In the genomic region with DNA sequence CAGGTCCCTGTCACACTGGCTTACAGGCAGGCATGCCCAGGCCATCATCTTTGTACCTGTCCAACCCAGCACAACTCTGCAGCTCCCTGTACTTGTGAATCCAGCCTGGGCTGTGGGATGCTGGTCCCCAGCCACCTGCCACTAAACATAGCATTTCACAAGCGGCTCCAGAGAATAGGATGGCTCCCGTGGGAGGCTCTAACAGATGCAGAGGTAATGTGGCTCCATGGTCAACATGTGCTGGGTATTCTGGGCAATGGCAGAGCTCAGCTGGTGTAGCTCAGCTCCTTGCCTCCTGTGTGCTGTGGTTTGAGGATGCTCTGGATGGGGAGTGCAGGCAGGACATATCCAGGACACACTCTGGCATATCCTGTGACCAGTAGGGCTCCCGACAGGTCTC, we compare ENCODE assay signal across 25 mouse cellular contexts. TPM values are rescaled to one million over a fixed set of nuclear protein-coding genes. Genes with fewer than 3 reads are reported as not detected.
DNase-seq lines count a peak whose midpoint lies in the region; ATAC-seq lines count a peak whose summit lies in the region.
"Had no signal": no experiment of that assay in that cellular context is flagged by ENCODE, and none has a peak within 500 bp of the region (broad histone marks: within the 10 kb centered on the region; RNA-seq: fewer than 3 reads in every experiment).

No protein-coding gene starts in this region.

- ATAC-seq in embryonic facial prominence, embryonic 14.5 days (ENCODE audit: low read depth): peak; percentile 19; the same call in 1 of the 2 replicates
- no peak for ATAC-seq in kidney, embryonic 14.5 days (ENCODE audit: low FRiP score, low TSS enrichment)
- peak; percentile 41; the same call in 1 of the 2 replicates for ATAC-seq in neural tube, embryonic 13.5 days (ENCODE audit: low read depth)
- no peak for ATAC-seq in neural tube, embryonic 15.5 days (ENCODE audit: low FRiP score)
- ATAC-seq: CD4-positive, CD25-positive, alpha-beta regulatory T cell, adult 4 months had no signal

- no peak for DNase-seq in embryonic facial prominence, embryonic 14.5 days (ENCODE audit: low spot score)
- DNase-seq in embryonic facial prominence, embryonic 10.5 days (ENCODE audit: low spot score): no peak
- no peak for DNase-seq in kidney, postnatal 36 days
- DNase-seq in right cerebral cortex, postnatal 36 days (ENCODE audit: low spot score in 2 of 2): peak; percentile 21 to 23
- DNase-seq in right cerebral cortex, postnatal 10 days (ENCODE audit: low spot score in 2 of 2): no peak
- DNase-seq: adrenal gland, adult 8-10 months; adrenal gland, postnatal 36 days; B cell, adult 2 months; cerebellum, adult 11 months; cerebellum, adult 8-10 months; cerebellum, postnatal 14 days; embryo, embryonic 11 days; gastrocnemius, postnatal 14 days; heart, adult 2 months; heart, postnatal 14 days had no signal

- no peaks in the 10 kb centered on the region for H3K4me1 ChIP-seq in embryonic facial prominence, embryonic 14.5 days (ENCODE audit: control insufficient read depth, insufficient read depth, low read length)
- H3K4me1 ChIP-seq in embryonic facial prominence, embryonic 10.5 days: peaks cover 13% of the 10 kb centered on the region
- H3K4me1 ChIP-seq in kidney, embryonic 14.5 days (ENCODE audit: control insufficient read depth, insufficient read depth, low read length): no peaks in the 10 kb centered on the region
- peaks cover 12% of the 10 kb centered on the region for H3K4me1 ChIP-seq in neural tube, embryonic 13.5 days (replicated peaks)
- no peaks in the 10 kb centered on the region for H3K4me1 ChIP-seq in neural tube, embryonic 15.5 days
- H3K4me1 ChIP-seq: forebrain, embryonic 15.5 days had no signal

- H3K27me3 ChIP-seq in embryonic facial prominence, embryonic 14.5 days (replicated peaks; ENCODE audit: control insufficient read depth, insufficient read depth, low read length): no peaks in the 10 kb centered on the region
- H3K27me3 ChIP-seq in embryonic facial prominence, embryonic 10.5 days (replicated peaks; ENCODE audit: low read depth, poor library complexity, severe bottlenecking): peaks cover 11% of the 10 kb centered on the region
- no peaks in the 10 kb centered on the region for H3K27me3 ChIP-seq in kidney, embryonic 14.5 days (ENCODE audit: control insufficient read depth, insufficient read depth, low read length)
- no peaks in the 10 kb centered on the region for H3K27me3 ChIP-seq in neural tube, embryonic 13.5 days
- no peaks in the 10 kb centered on the region for H3K27me3 ChIP-seq in neural tube, embryonic 15.5 days (replicated peaks)
- H3K27me3 ChIP-seq: embryonic facial prominence, embryonic 12.5 days; forebrain, embryonic 15.5 days; heart, embryonic 15.5 days had no signal

- no peak overlapping the region for H3K4me3 ChIP-seq in embryonic facial prominence, embryonic 14.5 days (ENCODE audit: low read depth, low read length)
- no peak overlapping the region for H3K4me3 ChIP-seq in embryonic facial prominence, embryonic 10.5 days
- no peak overlapping the region for H3K4me3 ChIP-seq in kidney, embryonic 14.5 days (ENCODE audit: low read length)
- H3K4me3 ChIP-seq in neural tube, embryonic 13.5 days: no peak overlapping the region
- H3K4me3 ChIP-seq in neural tube, embryonic 15.5 days (replicated peaks): no peak overlapping the region
- H3K4me3 ChIP-seq: embryonic facial prominence, embryonic 12.5 days; forebrain, embryonic 15.5 days; heart, adult 2 months; heart, embryonic 15.5 days had no signal

- H3K9me3 ChIP-seq in embryonic facial prominence, embryonic 14.5 days (ENCODE audit: control insufficient read depth, low read length): no peaks in the 10 kb centered on the region
- no peaks in the 10 kb centered on the region for H3K9me3 ChIP-seq in embryonic facial prominence, embryonic 10.5 days
- H3K9me3 ChIP-seq in kidney, embryonic 14.5 days (ENCODE audit: control insufficient read depth, low read length): no peaks in the 10 kb centered on the region
- no peaks in the 10 kb centered on the region for H3K9me3 ChIP-seq in neural tube, embryonic 13.5 days
- no peaks in the 10 kb centered on the region for H3K9me3 ChIP-seq in neural tube, embryonic 15.5 days (replicated peaks)
- H3K9me3 ChIP-seq: embryonic facial prominence, embryonic 12.5 days; forebrain, embryonic 15.5 days; G1E; heart, embryonic 15.5 days had no signal

- no peak overlapping the region for H3K27ac ChIP-seq in embryonic facial prominence, embryonic 14.5 days (replicated peaks; ENCODE audit: low read depth, low read length)
- H3K27ac ChIP-seq in embryonic facial prominence, embryonic 10.5 days (replicated peaks): no peak overlapping the region
- H3K27ac ChIP-seq in kidney, embryonic 14.5 days (ENCODE audit: low read depth, low read length): no peak overlapping the region
- H3K27ac ChIP-seq in neural tube, embryonic 13.5 days (replicated peaks): no peak overlapping the region
- no peak overlapping the region for H3K27ac ChIP-seq in neural tube, embryonic 15.5 days (replicated peaks)
- H3K27ac ChIP-seq: embryonic facial prominence, embryonic 12.5 days; forebrain, embryonic 15.5 days; heart, adult 2 months; heart, embryonic 15.5 days; hindbrain, embryonic 14.5 days had no signal

- no peak overlapping the region for H3K4me2 ChIP-seq in embryonic facial prominence, embryonic 14.5 days (ENCODE audit: low read depth, low read length)
- no peak overlapping the region for H3K4me2 ChIP-seq in kidney, embryonic 14.5 days (replicated peaks; ENCODE audit: low read depth, low read length)
- no peak overlapping the region for H3K4me2 ChIP-seq in neural tube, embryonic 13.5 days
- H3K4me2 ChIP-seq in neural tube, embryonic 15.5 days: no peak overlapping the region
- H3K4me2 ChIP-seq: embryonic facial prominence, embryonic 12.5 days; forebrain, embryonic 15.5 days; heart, embryonic 11.5 days; heart, embryonic 15.5 days; hindbrain, embryonic 14.5 days had no signal

- no peak overlapping the region for H3K9ac ChIP-seq in embryonic facial prominence, embryonic 14.5 days (ENCODE audit: low read depth, low read length)
- H3K9ac ChIP-seq in kidney, embryonic 14.5 days (ENCODE audit: low read depth, low read length): peak overlapping the region; percentile 23; the same call in 1 of the 2 replicates
- no peak overlapping the region for H3K9ac ChIP-seq in neural tube, embryonic 13.5 days
- H3K9ac ChIP-seq in neural tube, embryonic 15.5 days (replicated peaks): no peak overlapping the region
- H3K9ac ChIP-seq: embryonic facial prominence, embryonic 12.5 days; forebrain, embryonic 15.5 days; heart, embryonic 15.5 days; hindbrain, embryonic 14.5 days had no signal

- 79% methylated on average over 3 of the region's 3 CpGs for WGBS in embryonic facial prominence, embryonic 14.5 days
- 76% methylated on average over 3 of the region's 3 CpGs for WGBS in embryonic facial prominence, embryonic 10.5 days
- 72% methylated on average over 3 of the region's 3 CpGs for WGBS in kidney, embryonic 14.5 days
- WGBS in neural tube, embryonic 13.5 days: 60% methylated on average over 3 of the region's 3 CpGs
- WGBS in neural tube, embryonic 15.5 days: 65% methylated on average over 3 of the region's 3 CpGs

- no peaks in the 10 kb centered on the region for H3K36me3 ChIP-seq in embryonic facial prominence, embryonic 14.5 days (ENCODE audit: control insufficient read depth, insufficient read depth, low read length)
- H3K36me3 ChIP-seq in embryonic facial prominence, embryonic 10.5 days (replicated peaks): no peaks in the 10 kb centered on the region
- no peaks in the 10 kb centered on the region for H3K36me3 ChIP-seq in kidney, embryonic 14.5 days (ENCODE audit: control insufficient read depth, insufficient read depth, low read length)
- no peaks in the 10 kb centered on the region for H3K36me3 ChIP-seq in neural tube, embryonic 13.5 days
- no peaks in the 10 kb centered on the region for H3K36me3 ChIP-seq in neural tube, embryonic 15.5 days
- H3K36me3 ChIP-seq: embryonic facial prominence, embryonic 12.5 days; forebrain, embryonic 15.5 days; G1E; heart, embryonic 15.5 days had no signal

RNA-seq across cellular contexts. Expression of a gene that starts 10.8 kb away (rescaled TPM):
- polyA plus RNA-seq in embryonic facial prominence, embryonic 14.5 days (2014; fragmentation: Nextera tagmentation; extraction: Ambion mirVana): 16.3 and 19.8 TPM in 2 replicates
- polyA plus RNA-seq in embryonic facial prominence, embryonic 10.5 days (2016; fragmentation: Nextera tagmentation; extraction: Ambion mirVana): 53.5 and 55.8 TPM in 2 replicates
- polyA plus RNA-seq in kidney, embryonic 14.5 days (2014; fragmentation: Nextera tagmentation; extraction: Ambion mirVana): 12.9 and 28.7 TPM in 2 replicates
- 13.4 and 13.6 TPM in 2 replicates for polyA plus RNA-seq in neural tube, embryonic 13.5 days (2015; fragmentation: Nextera tagmentation; extraction: Ambion mirVana)
- 7.4 and 10.2 TPM in 2 replicates for polyA plus RNA-seq in neural tube, embryonic 15.5 days (2015; fragmentation: Nextera tagmentation; extraction: Ambion mirVana)

RNA-seq across cellular contexts. Expression of a gene that starts 39.0 kb away (rescaled TPM):
- 0.38 and 0.40 TPM in 2 replicates for polyA plus RNA-seq in embryonic facial prominence, embryonic 14.5 days (2014; fragmentation: Nextera tagmentation; extraction: Ambion mirVana)
- polyA plus RNA-seq in embryonic facial prominence, embryonic 10.5 days (2016; fragmentation: Nextera tagmentation; extraction: Ambion mirVana): 0.08 and 0.34 TPM in 2 replicates
- 0.53 and 0.92 TPM in 2 replicates for polyA plus RNA-seq in kidney, embryonic 14.5 days (2014; fragmentation: Nextera tagmentation; extraction: Ambion mirVana)
- 0.56 and 0.72 TPM in 2 replicates for polyA plus RNA-seq in neural tube, embryonic 13.5 days (2015; fragmentation: Nextera tagmentation; extraction: Ambion mirVana)
- polyA plus RNA-seq in neural tube, embryonic 15.5 days (2015; fragmentation: Nextera tagmentation; extraction: Ambion mirVana): 0.36 and 0.40 TPM in 2 replicates
- polyA plus RNA-seq: CD4-positive, CD25-positive, alpha-beta regulatory T cell, adult 4 months; G1E; heart, embryonic 11.5 days; heart, embryonic 15.5 days had no signal

Comparison
In these comparisons a context has a peak if more than half of its experiments do, and no peak if none do; other contexts are left out.
1. ATAC-seq: peak in embryonic facial prominence, embryonic 14.5 days (single experiment) and neural tube, embryonic 13.5 days (single experiment); none in kidney, embryonic 14.5 days (single experiment) and neural tube, embryonic 15.5 days (single experiment).
2. DNase-seq: peak in right cerebral cortex, postnatal 36 days (2 of 2); none in embryonic facial prominence, embryonic 14.5 days (single experiment), embryonic facial prominence, embryonic 10.5 days (single experiment), kidney, postnatal 36 days (0 of 2) and right cerebral cortex, postnatal 10 days (0 of 2).